Mouse (Mus musculus): ENCODE measurements around the gene Krtap5-4. TPM values are rescaled to one million over a fixed set of nuclear protein-coding genes. Genes with fewer than 3 reads are reported as not detected.
"Not testable (repeated sequence)": the region's sequence is repeated elsewhere in the genome, so short reads cannot be mapped to it uniquely, and the experiment has no call there.

Krtap5-4 gene
- total RNA-seq, 1 experiment from 2014 or later = not detected

DNA sequence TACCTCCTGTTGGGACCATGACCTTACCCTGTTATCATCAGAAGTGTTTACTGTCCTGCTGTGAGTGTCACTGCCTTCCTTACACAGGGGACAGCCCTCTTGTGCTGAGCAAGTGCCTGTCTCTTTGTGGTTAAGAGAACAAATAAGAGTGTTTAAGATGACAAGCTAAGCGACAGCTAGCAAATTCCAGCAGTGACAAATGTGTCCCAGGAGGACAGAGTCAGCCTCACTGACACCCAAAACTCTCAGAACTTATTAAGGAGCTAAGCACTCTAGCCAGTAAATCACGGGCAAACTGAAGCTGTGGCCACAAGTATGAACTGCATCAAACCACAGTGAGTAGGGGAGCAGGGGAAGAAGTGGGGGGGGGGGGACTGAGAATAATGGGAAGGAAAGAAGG is 17.6 kb downstream of the Krtap5-4 start:
- no peak for ATAC-seq (replicated peaks; ENCODE audit: low read depth, poor library complexity, severe bottlenecking)

DNA sequence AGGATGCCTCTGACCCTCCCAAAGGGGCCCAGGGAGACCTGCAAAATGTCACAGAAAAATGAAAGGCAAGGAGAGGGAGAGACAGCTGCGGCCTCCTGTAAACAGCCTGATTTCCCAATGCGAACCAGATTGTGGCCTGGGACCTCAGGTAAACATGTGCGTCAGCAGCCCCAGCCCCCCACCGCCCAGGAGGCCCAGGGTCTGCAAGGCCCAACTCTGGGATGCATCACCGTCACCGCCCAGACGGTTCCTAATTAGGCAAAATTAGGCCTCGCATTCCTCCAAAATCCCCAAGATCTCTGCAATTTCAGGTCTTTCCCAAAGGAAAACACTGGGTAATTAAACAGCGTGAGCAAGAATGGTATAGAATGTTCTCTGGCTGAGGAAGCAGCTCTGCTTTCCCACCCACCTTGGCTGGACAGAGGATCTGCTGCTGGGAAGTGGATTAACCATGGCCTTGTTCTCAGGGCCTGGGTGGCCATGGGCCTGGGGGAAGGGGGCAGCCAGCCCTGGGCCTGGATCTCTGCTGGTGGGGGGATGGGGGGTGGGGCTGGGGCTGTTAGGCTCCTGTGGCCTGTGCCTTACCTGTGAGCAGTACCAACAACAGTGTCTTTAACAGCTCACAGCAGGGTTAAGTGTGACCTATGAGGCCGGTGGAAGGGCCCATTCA is 18.4 kb downstream of the Krtap5-4 start:
- not testable (repeated sequence) for ATAC-seq (replicated peaks; ENCODE audit: low read depth, poor library complexity, severe bottlenecking)

DNA sequence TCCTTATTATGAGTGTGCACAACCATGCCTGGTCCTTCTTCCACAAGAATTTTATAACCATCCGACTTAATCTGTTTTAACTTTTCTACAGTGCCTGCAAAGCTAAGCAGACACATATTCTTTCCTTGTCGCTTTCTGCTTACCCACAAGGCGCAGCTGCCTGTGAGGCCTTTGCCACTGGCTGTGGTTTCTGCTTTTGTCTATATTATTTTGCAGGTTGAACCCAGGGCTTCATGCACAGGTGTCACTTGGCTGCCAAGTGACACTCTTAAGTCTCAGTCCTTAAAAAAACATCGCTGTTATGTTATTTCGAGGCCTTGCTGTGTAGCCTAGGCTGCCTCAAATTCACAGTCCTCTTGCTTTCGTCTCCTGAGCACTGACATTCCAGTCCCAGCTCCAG is 19.3 kb downstream of the Krtap5-4 start:
- ATAC-seq (replicated peaks; ENCODE audit: low read depth, poor library complexity, severe bottlenecking) = no peak

DNA sequence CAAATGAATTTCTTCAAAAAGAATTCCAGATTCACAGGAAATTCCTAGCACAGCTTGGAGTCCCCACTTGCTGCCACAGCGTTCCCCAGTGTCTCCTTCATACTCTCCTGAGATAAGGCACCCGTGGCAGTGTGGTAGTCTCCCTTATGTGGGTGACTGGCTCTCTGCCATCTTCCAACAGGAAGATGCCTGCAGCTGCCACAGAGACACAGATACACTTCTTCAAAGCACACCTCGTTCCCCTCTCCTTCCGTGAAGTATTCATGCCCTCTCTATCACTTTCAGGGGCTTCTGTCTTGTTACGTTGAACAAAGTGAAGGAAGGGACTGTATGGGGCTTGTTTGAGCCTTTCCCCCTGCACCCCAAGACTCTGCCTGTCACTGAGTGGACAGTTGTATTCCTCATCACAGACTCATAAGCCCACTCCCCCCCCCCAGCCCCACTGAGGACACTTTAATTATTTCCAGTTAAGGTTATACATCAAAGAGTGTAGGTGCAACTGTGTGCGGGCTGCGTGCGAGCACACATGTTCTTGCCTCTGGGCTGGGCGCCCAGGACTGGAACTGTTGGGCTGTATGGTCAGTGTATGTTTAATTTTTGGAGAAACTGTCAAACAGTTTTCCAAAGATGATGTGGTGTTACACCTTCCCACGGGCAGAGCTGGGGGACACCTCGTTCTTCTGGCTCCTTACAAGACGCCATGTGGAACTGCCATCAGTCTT is 20.2 kb downstream of the Krtap5-4 start:
- no peak for ATAC-seq (replicated peaks; ENCODE audit: low read depth, poor library complexity, severe bottlenecking)

DNA sequence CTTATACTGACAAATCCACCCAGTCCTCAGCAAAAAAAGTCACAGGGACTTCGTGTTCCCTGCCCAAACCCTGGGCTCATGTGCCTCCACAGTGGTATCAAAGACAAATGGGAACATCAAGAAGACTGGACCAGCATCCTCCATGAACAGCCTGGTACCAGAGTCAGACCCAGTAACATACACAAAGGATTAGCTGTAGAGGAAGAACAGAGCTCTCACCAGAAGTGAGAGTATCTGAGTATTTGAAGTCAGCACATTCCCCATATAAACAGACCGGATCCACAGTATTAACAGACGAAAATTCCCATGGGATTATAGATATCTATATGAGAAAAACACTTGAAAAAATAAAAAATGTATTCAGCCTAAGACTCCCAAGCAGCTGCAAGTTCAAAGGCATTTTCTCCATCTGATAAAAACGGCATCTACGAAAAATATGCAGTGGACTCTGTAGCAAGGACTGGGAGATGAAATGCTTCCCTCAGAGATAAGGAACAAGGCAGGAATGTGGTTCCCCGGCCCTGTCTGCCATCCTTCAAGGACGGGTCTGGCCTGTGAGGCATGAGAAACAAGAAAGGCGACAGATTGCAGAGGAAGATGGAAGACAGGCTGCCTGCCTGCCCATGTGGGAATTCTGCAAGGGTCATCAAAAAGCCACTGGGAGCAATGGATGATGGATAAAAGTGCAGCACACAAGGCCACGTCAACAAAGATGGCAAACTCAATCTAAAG is 23.5 kb downstream of the Krtap5-4 start:
- no peak for ATAC-seq (replicated peaks; ENCODE audit: low read depth, poor library complexity, severe bottlenecking)

DNA sequence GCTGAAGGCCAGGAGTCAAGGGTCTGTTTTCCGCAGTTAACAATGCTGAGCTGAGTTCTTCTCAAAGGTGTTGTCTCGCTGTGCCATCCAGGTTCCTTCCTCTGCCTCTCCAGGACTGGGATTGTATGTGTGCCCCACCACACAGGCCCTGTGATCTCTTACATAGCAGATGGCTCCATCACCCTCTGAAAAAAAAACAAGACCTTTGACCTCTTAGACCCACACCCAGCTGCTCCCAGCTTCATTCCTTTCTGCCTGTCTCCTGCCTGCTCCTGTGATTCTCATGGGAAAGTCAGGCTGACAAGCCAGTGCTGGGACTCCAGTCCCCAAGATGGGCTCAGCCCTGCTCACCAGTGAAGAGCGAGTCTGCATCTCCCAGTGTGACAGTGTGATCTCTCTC is 25.2 kb downstream of the Krtap5-4 start:
- ATAC-seq (replicated peaks; ENCODE audit: low read depth, poor library complexity, severe bottlenecking) = no peak

DNA sequence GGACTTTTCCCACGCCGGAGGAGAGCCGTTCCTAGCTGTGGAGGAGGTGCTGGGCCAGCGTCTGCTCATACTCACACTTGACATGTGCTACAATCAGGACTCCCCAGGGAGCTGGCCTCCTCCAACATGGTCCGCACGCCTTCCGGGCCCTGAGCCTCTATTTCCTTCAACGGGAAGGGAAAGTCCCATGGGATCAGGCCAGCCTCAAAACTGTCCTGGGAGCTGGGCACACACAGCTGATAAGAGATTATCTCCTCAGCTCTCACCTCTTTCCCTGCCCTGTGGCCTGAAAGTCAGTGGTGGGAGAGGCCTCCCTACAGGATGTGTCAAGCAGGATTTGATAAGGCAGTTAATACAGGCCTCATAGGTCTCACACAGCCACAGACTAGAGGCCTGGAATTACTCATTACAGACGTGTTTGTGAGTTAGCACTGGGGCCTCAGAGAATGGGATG is 26.9 kb downstream of the Krtap5-4 start:
- no peak for ATAC-seq (replicated peaks; ENCODE audit: low read depth, poor library complexity, severe bottlenecking)

DNA sequence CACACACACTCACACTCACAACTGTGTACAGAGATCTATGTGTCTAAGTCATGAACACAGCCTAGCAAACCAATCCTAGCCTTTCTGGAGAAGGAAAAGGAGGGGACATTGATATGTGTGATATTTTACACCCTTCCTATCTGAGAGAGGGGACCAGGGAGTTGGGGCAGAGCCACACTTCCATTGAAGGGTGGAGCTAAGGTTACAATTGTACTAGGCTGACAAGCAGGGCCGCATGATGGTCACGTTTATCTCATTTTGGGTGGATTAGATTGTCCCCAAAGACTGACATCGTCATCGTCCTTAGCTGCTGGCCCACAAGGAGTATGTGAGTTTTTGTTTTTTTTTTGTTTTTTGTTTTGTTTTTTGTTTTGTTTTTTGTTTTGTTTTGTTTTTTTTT is 27.9 kb downstream of the Krtap5-4 start:
- ATAC-seq (replicated peaks; ENCODE audit: low read depth, poor library complexity, severe bottlenecking) = no peak

DNA sequence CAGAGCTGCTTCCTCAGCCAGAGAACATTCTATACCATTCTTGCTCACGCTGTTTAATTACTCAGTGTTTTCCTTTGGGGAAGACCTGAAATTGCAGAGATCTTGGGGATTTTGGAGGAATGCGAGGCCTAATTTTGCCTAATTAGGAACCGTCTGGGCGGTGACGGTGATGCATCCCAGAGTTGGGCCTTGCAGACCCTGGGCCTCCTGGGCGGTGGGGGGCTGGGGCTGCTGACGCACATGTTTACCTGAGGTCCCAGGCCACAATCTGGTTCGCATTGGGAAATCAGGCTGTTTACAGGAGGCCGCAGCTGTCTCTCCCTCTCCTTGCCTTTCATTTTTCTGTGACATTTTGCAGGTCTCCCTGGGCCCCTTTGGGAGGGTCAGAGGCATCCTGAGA is 29.4 kb downstream of the Krtap5-4 start:
- ATAC-seq (replicated peaks; ENCODE audit: low read depth, poor library complexity, severe bottlenecking) = not testable (repeated sequence)

DNA sequence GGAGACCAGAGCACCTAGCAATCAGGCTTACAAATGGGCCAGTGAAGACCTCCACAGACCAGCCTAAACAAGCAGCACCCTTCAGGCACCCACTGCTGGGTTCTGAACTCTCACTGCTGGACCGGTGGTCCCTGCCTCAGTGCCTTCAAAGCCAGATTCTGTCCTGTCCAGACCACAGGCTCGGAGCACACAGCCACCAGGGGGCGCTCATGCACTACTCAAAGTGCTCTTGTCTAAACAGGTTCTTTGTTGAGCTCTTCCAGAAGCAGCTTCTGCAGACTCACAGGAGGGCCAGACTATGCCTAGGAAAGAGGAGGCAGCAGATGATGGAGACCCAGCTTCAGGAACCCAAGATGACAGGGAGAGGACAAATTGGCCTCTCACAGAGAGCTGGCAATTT is 30.9 kb downstream of the Krtap5-4 start:
- ATAC-seq (replicated peaks; ENCODE audit: low read depth, poor library complexity, severe bottlenecking) = peak; percentile 91

DNA sequence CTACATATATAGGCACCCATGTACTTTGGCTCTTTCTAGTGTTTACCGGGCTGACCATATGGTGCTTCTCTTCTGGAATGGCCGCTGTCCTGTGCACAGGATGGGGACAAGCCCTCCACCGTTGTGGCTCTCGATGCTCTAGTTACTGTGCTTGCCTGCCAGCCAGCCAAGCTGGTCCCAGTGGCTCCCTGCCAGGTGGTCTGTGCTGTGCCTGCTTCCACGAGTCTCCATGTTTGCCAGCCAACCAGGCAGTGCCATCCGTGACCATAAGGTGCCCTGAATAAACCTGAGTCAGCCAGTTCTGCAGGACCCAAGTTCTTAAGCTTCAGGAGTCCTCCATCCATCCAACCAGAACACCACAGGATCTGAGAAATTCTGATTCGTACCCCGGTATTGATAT is 31.8 kb downstream of the Krtap5-4 start:
- ATAC-seq (replicated peaks; ENCODE audit: low read depth, poor library complexity, severe bottlenecking) = no peak

DNA sequence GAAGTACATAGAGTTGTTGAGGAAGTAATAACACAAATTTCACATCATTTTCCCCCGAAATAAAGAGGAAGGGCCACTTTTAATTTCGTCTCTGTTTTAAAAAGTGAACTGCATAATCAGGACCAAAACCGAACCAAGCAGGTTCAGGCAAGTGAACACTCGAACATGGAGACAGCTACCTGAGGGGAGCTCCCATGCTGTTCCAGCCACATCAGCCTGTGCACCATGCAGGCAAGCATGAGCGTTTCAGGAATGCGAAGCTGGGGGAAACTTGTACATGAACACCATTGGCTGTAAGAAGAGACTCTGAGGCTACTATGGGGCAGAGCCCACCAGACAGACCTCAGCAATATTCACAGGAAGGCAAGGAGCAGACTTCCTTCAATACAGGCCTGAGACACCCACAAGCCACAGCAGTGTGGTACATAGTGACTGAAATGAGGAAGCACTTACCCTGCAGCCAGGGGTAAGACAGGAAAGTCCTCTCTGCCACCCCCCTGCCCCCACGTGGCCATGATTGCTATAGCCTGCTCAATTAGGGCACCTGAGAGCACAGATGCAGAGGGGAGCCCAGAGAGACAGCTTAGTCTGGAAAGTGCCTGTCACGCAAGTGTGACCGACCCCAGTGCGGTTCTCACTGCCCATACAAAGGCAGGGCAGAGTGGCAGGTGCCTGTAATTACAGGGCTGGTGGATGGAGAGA is 37.1 kb downstream of the Krtap5-4 start:
- ATAC-seq (replicated peaks; ENCODE audit: low read depth, poor library complexity, severe bottlenecking) = peak; percentile 93

DNA sequence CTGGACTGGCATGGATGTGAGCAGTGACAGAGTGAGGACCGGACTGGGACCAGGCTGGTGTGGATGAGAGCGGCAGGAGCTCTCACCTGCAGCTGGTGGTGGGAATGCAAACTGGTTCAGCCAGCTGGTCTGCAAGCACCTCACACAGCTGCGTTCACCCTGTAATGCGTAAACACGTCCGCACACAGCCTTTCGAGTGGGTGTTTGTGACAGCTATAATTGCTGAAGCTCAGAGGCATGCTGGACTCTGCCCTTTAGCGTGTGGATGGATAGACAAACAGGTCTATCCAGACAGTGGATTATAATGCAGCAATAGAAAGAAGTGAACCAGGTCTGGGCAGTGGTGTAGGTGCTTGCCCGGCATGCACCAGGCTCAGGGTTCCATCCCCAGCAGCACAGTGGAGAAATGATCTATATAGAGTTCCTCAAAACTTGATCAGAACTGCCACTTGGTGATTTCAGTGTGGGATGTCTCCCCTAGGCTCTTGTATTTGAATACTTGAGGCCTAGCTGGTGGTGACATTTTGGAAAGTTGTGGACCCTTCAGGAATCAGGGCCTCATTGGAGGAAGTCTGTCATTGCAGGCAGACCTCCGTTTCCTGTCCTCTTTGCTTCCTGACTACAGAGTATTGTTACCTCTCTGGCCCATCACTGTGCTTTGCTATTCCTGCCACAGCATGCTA is 38.4 kb downstream of the Krtap5-4 start:
- ATAC-seq (replicated peaks; ENCODE audit: low read depth, poor library complexity, severe bottlenecking) = 0 out of 2 replicates have a peak, but pooled peaks have one; percentile 26

DNA sequence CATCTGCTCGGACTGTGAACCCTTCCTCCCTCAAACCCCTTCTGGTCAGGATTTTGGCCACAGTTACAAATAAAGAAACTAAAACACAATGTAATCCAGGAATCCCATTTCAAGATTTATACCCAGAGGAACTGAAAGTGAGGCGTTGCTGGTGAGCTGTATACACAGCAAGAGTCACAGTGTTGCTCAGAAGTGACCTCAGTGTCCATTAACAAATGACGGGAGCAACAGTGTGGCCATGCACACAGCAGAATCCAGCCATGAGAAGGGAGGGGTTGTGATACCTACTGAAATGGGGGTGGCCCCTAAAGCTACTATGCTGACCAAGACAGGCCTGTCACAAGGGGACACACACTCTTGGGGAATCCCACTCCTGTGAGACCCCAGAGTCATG is 38.9 kb downstream of the Krtap5-4 start:
- 0 out of 2 replicates have a peak, but pooled peaks have one; percentile 16 for ATAC-seq (replicated peaks; ENCODE audit: low read depth, poor library complexity, severe bottlenecking)

DNA sequence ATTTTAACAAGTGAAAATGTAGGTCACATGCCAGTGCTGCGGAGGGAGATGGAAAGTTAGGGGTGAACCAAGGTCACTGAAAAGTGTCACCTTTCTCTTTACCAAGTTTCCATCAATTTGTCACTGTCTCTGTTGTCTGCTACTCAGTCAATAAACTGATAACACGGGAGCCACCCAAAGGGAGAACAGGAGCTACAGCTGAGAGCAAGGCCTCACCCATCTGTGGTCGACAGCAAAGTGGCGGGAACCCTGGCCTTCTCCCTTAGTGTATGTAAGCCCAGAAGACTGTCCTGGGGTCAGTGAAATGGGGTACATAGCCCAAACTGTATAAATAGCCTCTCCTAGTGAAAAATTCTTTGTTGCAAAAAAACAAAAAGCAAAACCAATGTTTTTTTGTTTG is 44.2 kb downstream of the Krtap5-4 start:
- no peak for ATAC-seq (replicated peaks; ENCODE audit: low read depth, poor library complexity, severe bottlenecking)

DNA sequence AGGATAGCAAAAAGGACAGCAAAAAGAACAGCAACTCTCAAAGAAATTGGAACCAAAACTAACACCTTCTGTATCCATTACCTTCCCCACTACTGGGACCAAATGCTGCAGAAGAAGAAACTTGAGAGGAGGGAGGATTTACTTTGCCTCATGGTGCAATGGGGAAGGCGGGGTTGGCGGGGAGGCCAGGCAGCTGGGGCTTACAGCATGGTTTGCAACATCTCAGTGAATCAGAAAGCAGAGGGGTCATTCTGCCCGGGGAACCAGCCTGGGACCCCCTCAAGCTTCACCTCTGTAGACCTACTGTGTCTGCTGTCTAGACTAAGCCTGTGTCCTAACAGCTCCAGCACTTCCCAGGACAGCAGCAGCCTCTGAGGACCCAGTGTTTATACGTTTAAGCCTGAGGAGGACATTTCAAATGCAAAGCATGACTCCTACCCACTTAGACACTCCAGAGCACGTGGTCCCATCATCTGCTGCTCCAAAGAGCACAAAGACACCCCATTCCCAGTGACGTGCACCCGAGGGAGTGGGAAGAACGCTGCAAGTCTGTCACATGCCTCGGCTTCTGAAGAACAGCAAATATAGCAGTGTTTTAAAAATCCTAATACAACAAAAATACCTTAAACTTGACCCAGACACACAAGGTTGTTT is 46.1 kb downstream of the Krtap5-4 start:
- ATAC-seq (replicated peaks; ENCODE audit: low read depth, poor library complexity, severe bottlenecking) = no peak

DNA sequence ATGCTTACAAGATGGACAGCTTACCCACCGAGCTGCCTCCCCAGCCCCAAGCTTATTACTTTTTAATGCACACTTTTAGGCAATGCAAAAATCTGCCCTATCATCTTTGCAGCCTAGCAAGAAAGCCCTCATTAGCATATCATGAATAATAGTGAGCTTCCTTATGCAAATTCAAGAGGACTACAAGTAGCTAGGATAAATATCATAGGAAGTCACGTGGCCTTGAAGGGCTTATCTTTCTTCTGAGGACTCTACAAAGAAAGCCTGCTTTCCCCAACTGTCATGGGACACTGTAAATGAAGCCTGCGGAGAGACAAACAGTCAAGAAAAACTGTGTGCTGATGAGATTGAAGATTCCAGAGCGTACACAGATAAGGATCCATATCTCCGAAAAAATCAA is 48.2 kb downstream of the Krtap5-4 start:
- ATAC-seq (replicated peaks; ENCODE audit: low read depth, poor library complexity, severe bottlenecking) = peak; percentile 50; the same call in 1 of the 2 replicates

DNA sequence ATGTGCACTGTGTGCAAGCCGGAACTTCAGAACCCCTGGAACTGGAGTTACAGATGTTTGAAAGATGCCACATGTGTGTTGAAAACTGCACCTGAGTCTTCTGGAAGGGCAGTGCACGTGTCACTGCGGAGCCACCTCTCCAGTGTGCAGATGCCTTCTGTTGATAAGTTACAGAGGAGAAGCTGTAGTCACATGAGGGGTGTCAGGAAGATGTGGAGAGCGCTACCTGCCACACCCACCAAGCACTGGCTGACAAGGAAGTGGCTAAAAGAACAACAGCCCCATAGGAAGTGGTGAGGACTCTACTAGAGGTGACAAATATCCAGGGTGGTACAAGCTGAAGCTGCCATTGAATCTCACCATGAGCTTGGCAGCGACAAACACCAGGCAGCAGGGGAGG is 50.5 kb downstream of the Krtap5-4 start:
- peak; percentile 77 for ATAC-seq (replicated peaks; ENCODE audit: low read depth, poor library complexity, severe bottlenecking)

Data from common myeloid progenitor, adult 5-6 weeks (primary cell).